Mouse (Mus musculus) brain, adult 2 months (tissue): ENCODE results near the gene Dbh.

Experiments
- DNase-seq: peaks from one replicate; pipeline ENCODE4 v3.0.0; 2011; ENCODE audit warnings: low read depth, low spot score

Dbh gene

DNA sequence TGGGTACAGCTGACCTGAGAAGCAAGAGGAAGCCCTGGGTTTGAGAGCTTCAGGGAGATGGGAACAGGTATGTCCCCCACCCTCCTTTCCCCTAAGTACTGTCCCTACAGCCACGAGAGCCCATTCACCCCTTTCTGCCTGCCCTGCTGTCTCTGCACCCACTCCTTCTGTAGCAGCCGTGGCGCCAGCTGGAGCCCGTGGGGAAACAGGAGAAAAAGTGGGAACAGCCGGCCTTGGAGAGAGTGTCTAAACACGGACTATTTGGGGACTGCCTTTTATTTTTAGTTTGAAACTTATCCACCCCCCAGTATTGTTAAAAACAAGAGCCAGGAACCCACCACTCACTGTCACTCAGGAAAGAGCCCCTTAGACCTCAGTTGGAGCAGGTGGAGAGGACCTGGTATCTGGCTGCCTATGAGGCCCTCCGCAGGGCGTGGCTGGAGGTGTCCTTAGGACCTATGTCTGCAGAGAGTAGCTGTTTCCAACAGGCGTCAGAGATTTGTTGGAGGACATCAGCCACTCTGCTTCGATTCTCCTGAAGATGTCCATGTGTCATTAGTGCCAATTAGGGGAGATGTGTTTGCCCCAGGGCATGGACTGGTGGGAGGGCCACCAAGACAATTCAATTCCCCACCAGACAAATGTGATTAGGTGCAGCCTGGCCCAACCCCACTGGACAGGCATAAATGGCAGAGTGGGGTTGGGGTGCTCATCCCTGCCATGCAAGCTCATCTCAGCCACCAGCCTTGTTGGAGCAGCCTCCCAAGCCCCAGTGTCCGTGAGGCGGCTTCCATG lies at the start of gene Dbh:
TSS of gene Dbh (plus strand) at position 438 of the 795 bp plus-strand sequence.
- peak; percentile 84 for DNase-seq

DNA sequence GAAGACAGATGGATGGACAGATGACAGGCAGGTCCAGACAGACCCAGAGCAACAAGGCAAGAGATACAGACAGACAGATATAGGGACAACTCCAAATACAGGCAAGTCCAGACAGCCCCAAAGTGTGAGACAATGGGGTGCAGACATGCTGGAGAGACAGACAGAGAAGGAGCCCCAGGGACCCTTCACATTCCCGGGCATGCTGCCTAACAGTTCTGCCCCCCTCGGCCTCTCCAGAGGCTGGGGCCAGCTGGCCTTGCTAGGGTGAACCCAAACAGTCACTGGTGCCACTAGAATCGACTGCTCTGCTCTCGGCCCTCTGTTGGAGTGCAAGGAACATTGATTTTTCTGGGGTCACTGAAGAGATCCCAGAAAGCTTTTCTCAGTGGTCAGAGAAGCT lies 46.6 kb upstream of the Dbh start:
- DNase-seq, result no peak

DNA sequence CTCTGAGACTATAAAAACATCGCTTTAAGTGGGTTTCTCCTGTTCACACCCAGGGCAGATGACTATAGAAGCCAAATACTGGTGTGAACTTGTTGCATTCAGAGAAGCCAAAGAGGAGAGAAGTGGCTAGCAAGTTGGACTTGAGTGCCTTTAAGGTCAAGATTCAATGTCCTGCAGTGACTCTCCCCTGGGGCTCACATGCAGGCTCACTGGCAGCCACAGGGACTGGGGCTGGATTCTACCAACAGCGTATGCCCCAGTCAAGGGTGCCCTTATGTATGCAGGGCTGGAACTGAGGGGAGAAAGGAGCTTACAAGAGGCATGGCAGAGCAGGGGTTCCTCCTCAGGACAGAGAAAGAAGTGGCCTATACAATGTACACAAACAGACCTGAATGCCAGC lies 45.3 kb upstream of the Dbh start:
- no peak for DNase-seq

DNA sequence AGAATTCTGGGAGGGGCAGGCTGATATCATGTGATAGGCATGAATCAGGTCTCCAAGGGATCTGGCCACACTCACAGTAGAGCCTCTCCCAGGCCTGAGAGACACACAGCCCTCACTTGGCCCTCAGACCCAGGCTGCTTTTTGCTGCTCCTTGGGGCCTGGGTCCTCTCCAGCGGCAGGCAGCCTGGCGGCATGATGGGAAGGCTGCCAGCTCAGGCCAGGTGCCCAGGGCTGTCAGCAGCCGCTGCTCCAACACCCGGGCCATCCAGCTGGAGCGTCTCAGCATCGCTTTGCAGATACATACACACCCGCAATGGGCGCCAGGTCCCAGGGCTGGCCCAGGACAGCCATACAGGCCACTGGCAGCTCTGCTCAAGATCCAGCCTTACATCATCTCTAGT lies 44.8 kb upstream of the Dbh start:
- no peak for DNase-seq

DNA sequence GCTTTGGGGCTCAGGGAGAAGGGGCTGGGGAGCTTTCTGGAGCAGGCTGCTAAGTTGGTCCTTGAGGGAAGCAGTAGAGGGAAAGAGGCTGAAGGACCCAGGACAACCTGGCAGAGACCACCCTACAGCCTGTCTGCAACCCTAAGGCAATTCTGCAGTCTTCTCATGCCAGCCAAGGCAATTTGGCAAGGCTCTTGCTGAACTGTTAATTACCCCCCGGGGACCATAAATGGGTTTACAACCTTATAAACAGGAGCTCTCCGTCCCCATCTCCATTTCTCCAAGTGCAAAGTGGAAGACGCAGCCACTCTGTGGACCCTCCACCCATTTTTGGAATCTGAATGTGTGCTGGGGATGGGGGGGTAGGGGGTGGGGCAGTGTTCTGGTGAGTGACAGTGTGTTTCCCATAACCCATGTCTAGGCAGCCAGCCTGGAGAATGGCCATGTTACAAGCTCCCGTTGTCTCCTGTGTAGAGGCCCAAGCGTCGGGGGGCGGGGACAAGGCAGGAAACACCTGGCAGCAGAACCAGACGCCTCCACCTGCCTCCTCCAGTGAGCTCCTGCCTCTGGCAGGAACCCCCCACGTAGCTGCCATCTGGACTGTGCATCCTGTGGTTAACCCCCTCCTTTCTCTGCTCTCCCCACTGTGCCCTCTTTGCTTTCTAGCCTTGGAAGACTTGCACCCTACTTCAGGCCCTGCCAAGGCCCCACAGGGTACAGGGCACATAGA lies 43.2 kb upstream of the Dbh start:
- DNase-seq, result peak; percentile 73

DNA sequence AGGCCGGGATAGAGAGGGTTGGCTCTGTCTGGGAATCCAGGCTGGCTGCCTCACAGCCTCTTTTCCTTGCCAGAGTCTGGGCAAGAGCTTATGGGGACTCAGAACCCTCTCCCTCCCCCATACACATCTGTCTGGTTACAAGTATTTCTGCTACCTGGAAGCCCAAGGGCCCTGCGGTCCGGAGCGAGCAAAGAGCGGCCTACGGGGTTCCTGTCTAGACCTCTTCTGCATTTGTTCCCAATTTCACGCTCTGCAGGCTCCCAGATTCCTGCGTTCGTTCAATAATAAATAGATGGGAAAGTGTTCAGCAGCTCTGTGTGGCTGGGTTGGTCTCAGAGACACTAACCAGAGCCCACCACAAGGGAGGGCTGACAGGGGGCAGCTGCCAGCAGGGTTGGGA lies 42.5 kb upstream of the Dbh start:
- no peak for DNase-seq

DNA sequence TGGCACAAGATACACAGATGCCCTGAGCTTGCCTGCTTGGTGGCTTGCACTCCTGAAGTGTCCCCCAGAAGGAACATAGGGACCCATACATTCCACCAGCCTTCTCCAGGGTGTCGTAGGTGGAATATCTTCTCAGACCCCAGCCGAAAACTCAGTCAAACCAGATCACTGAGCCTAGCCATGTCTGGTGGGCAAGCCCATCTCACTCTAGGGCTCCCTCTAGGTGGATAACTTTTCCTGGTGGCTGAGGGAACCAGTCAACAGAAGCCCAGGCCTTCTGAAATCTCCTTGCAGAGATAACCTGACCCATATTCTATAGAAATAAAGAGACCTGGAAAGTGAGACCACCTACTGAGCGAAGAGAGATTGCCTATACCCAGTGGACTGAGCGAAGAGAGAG lies 41.9 kb upstream of the Dbh start:
- no peak for DNase-seq

DNA sequence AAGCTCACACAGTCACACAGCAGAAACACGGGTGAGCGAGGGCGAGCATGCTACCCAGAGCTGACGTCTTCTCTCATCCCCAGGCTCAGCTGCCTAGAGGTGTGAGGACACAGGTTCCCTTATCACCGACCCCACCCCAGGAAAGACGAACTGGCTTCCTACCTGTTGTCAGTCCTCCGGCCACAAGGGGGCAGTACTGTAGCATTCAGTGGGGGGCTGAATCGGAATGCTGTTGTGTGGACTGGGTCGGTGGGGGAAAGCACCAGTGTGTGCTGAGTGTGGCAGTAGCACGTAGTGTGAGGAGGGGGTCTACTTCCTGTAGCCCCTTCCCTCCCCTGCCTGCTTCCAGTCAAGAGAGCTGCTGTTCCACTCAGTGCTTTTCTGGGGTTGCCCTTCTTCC lies 39.1 kb upstream of the Dbh start:
- DNase-seq, result peak; percentile 53

DNA sequence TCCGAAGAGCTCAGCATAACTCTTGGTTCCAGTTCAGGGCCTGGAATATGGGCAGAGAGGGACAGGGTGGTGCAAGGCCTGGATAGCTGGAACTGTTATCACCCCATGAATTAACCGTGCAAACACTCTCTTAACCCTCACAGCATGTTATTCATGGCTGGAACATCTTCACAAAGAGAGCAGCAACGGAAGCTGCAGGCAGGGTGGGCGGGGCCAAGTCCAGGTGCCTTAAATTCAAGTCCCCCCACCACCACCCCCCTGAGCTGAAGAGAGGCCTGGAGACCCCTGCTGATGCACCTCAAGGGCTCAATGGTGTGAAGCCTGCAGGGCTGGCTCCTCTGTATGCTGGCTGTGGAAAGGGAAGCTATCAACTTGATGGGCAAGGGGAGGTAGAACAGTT lies 38.5 kb upstream of the Dbh start:
- DNase-seq, result no peak

DNA sequence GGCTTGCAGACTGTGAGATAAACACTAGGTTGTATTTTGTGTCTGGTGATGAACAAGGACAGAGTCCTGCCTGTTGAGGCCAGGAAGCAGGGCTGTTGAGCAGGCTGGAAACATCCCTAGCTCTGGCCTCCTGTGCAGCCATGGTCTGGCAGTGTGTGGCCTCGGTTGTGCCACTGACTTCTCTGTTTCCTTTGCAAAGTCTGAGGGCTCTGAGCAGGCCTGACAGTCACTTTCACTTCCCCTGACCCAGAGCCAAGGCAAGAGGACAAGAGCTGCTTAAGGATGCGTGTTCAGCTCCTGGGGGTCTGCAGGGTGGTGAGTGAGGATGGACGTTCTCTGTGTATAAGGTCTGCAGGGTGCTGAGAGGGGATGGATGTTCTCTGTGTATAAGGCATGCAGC lies 36.0 kb upstream of the Dbh start:
- DNase-seq, result no peak

DNA sequence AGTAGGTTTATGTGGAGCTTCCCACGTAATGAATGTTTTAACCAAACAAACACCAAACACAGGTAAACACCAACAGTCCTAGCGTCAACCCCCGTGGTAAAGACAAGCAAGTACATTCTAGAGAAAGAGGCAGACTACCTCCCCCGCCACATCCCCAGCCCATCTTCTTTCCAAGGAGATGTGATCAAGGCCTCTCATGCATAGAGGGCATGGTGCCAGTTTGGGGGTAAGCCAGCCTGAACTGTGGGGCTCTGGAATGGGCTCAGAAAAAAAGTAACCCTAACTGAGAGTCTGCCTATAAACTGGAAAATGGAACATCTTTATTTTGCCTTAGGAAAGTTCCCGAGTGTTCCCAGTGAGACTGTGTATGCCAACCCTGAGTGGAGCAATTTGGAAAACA lies 29.1 kb upstream of the Dbh start:
- no peak for DNase-seq

DNA sequence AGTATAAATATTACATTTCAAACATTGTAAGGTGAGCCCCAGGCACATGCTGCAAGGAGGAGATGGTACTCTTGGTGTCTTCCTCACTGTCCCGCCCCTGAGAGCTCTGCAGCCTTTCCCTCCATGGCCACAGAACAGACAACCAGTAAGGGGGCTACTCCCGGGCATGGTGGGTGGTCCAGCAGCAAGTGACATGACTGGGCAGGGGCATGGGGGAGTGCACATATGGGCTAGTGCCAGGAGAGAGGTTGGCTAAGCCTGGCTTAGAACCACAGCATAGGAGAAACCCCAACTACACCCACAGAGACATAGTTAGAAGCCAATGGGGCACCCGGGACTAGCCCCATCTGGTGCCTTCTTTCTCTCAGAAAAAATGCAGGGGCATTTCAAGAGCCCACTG lies 28.7 kb upstream of the Dbh start:
- no peak for DNase-seq

DNA sequence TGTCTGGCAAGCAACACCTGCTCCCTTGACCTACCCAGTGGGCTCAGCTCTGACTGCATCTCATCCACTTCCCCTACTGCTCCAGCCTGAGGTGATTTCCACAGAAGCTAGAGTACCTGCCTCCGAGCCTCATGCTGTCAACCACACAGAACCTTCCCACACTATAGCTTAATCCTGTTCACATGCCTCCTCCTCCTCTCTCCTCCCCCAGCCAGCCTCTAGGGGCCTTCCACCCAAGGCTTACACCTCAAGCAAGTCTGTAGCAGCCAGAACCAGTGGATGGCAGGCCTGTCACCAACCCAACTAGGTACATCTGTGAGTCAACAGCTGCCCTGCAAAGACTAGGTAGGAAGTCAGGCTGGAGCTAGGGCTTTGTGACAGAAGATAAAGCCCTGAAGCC lies 28.2 kb upstream of the Dbh start:
- DNase-seq, result peak; percentile 59

DNA sequence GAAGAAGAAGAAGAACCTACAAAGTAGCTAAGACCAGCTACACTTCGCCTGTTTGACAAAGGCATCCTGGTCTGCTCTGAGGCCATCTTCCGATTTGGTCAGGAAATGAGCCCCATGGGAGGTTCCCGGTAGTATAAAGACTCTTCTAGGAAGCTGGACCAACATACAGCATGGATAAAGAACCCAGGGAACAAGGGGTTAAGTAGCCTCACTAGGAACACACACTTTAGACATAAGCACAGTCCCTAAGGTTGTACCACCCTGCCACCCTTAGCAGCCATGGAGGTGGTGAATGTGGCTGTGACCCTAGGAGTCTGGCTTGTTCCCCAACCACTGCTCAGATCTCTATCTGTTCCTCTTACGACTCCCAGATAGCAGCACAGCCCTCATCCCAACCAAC lies 26.7 kb upstream of the Dbh start:
- DNase-seq, result no peak

DNA sequence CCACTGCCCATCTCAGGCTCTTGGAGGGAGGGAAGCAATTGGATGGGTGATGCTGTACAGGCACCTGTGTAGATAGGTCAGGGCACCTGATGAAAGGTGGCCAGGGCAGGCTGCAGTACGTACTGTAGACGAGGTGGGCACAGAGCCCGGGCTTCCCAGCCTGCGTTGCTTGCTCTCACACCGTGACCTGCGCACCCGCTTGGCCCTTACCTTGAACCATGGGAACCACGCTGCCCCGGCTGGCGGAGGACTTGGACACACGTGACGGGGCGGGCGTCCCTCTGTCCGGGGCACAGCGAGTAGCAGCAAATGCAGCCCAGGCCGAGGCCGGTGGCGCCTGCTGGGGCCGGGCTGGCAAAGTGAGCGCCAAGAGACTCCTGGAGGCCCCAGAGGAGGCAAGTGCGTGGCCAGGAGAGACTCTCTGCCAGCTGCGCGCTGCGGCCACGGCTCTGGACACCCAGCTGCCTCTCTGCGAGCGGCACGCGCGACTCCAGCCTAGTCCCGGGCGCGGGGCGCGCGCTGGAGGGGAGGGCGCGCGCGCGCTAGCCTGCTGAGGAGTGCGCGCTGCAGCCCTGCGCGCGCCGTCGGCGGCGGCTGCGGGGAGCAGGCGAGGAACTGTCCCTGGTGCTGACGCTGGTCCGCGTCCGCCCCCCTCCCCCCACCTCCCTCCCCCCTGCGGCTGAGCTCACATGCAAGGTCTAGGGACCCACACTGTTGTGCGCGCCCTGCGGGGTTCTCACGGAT lies 22.9 kb upstream of the Dbh start, which contains the start of gene Fam163b:
TSS of gene Fam163b (minus strand) at position 542 of the 744 bp plus-strand sequence.
- DNase-seq, result peak; percentile 87

DNA sequence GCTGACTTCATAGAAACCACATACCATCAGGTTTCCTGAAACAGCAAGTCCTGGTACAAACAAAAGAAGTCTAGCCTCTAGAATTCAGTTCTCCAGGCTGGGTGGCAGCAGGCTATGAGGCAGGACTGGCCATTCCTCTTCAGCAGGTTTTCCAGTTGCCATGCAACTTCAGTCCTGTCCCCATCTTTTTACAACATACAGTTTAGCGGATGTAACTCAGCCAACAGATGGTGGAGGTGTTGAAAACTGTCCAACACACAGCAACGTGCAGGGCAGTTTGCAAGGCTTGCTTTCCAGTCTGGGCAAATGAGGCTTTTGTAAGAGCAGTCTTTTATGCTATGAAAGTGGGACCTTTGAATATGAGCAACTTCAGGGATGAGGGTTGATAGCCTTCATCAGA lies 20.1 kb upstream of the Dbh start:
- DNase-seq, result peak; percentile 82

DNA sequence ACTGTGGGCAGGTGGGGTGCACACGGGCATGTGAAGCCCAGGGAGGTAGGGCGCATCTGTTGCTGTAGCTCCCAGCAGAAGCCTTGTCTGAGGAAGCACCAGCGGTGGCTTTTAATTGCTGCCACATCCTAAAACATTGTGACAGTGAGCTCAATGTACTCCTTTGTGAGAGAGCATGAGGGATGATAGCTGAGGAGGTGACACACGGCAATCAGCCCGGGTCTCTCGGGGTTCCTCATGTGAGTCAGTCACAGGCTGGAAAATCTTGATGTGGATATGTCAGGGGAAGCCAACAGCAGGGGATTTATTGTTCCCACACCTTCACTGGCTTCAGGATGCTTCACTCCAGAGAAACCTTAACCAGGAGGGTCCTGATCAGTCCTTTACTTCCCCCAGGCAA lies 18.2 kb upstream of the Dbh start:
- no peak for DNase-seq

DNA sequence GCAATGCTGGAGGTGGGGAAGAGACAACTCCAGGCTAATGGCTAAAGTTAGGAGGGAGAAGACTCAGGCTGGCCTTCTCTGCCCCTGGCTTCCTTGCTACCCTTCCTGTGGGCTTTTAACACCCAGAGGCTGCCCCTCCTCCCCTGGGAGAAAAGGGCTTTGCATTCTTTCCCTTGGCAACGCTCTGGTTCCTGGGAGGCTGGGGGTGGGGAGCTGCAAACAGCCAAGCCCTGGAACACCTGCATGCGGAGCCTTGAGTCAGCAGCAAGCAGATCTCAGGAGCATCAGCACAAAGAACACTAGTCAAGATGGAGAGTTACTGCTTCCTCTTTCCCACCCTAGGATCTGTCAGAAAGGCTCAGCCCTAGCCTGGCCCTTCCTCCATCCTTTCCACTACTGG lies 15.6 kb upstream of the Dbh start:
- DNase-seq, result peak; percentile 68

DNA sequence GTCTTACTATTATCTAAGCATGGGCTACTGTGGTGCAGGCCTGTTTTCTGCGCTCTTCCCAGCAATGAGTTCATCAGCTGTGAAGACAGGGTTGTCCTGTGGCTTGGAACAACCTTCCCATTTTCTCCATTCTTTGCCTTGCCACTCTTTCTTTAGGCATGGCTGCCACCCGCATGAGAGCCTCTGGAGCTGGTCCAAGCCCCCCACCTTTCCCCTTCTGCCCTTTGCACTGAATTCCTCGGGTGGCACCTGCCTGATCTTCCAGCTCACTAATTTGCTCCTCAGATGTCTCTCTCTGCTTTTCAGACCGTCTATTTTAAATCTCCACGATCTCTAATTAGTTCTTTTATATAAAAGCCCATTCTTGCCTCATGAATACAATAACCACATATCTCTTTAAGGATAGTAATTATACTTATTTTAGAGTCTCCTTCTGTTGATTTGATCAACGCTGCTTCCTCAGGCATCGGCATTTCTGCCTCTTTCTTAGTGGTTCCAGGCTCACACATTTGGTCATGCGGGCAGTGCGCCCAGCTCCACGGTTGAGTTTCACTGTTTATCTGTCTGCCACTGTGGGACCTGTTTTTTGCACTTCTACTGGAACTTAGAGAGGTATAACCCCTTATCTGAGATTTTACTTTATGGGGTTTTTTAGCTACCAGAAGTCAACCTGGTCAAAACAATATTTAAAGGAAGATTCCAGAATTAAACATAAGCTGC lies 10.4 kb upstream of the Dbh start:
- peak; percentile 45 for DNase-seq

DNA sequence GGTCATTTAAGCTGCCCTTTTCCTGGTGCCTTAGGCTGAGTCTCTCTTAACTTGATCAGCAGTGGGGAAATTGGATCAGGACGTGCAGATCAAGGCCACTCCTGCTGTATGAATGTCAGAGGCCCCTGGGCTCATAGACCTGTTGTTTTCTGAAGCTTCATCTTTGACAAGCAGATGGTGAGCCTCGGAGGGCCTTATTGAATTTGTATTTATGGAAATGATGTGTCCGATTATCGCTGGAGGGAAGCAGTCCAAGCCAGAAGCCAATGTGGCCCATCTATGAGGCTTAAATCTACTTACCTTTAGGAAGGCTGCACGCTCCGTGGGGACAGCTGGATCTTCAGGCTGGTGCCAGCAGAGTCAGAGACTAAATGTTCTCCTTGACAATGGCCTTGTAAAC lies 8.4 kb upstream of the Dbh start:
- no peak for DNase-seq

DNA sequence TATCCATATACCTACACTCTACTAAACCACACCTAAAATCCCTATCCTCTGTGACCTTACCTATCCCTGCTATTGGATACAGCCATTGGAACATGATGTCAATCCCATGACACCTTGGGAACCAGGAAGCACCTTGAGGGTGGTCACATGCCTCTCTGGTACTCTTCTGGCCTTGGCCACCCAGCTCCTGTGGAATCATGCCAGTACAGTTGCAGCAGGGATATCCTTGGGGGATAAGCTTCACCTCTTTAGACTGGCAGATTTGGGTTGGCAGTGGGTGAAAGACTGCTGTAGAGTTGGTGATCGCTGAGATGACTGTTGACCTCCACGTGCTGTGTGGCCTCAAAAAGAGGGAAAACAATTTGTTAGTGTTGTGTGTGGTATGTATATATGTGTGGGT lies 3.5 kb upstream of the Dbh start:
- DNase-seq, result no peak

DNA sequence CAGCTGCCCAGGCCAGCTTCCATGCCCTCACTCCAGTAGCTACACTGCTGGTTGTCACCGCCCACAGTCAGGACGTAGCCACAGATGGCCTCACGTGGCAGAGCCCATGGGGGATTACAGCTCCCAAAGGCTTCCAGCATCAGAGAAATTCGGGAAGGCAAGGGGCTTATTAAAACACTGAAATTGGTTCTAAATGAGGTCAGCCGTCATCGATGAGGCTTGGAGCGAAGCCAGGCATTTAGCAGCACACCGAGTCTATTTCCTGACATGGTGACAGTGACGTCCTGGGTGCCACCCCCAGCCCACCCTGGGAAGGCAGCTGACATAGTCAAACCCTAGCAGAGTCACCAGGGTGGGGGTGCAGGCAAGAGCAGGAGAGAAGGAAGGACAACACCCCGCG lies 2.4 kb upstream of the Dbh start:
- DNase-seq, result peak; percentile 43
